Mouse (Mus musculus) cerebellum, postnatal 4 days (tissue): ENCODE results near the gene Btbd3.
A peak's percentile ranks its signal among the peaks of the same experiment; 100 is the strongest.
"Not testable (repeated sequence)": the region's sequence is repeated elsewhere in the genome, so short reads cannot be mapped to it uniquely, and the experiment has no call there.

ENCODE experiments used
- DNase-seq, 2 experiments: peaks; one replicate each; pipeline ENCODE4 v3.0.0; 2022; ENCODE audit warnings: low spot score in 2 of 2, mixed read lengths in 1 of 2

The Btbd3 gene

DNA sequence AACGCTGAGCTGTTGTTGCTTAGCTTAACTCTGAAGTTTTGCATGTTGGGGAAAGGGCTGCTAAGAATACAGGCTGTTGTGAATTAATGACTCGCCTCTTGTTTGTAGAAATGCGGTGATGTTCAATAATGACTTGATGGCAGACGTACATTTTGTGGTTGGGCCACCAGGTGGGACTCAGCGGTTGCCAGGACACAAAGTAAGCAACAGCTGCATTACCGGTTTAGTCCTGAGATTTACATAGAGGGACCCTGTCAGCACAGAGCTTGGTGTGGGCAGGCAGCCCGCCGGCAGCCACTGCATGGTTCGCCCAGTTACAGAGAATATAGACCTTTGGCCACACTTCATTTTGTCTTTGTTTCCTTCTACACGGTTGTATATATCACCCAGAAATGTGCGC is 23.3 kb downstream of the Btbd3 start:
- no peak for DNase-seq

DNA sequence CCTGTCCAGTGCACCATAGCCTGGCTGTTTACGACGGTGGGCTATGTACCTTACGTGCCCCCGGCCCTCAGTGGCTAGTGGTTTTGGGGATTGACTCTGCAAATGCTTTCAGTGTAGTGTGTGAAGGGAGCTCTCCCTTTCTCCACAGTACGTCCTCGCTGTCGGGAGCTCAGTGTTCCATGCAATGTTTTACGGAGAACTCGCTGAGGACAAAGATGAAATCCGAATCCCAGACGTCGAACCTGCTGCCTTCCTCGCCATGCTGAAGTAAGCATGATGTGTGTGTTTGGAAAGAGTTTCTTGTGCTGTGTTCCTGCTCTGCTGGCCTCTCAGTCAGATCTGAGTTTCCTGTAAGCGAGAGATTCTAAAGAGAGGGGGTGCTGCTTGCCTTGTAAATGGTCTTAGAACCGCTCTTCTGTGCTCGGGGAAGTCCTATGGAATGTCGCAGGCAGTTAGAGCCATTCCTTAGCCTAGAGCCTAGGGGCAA is 23.9 kb downstream of the Btbd3 start:
- DNase-seq, result no peak

DNA sequence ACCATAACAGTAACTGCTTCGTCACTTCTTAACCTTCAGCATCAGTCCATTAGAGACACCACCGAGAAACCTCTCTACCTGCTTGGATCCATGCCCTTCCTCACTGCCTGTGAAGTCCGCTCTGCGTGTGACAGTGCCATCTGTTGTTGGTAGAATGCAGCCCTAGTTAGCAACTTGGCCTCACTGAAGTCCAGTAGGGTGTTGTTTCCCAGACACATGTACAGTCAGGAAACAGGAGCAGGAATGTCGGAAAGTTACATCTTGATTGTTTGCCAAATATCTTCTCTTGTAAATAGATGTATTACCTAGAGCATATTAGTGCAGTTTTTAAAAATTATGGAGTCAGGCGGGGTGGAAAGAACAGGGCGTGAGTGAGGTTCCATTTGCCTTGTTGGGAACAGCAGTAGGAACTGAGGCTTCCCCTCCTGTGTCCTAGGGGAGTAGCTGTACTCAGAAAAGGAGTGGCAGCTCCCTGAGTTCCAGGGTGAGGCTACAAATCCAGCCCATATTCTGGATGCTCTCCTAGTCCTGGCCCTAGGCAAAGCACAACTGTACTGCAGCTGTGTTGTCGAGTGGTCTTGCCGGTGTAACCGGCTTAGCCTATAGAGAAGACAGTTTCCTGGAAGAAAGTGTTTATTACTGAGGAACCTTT is 25.3 kb downstream of the Btbd3 start:
- no peak for DNase-seq

GRCm38 (mm10) chr2:138283372-138283771 is 27.0 kb downstream of the Btbd3 start:
- no peak for DNase-seq

GRCm38 (mm10) chr2:138283856-138284255 is 27.5 kb downstream of the Btbd3 start:
- no peak for DNase-seq

DNA sequence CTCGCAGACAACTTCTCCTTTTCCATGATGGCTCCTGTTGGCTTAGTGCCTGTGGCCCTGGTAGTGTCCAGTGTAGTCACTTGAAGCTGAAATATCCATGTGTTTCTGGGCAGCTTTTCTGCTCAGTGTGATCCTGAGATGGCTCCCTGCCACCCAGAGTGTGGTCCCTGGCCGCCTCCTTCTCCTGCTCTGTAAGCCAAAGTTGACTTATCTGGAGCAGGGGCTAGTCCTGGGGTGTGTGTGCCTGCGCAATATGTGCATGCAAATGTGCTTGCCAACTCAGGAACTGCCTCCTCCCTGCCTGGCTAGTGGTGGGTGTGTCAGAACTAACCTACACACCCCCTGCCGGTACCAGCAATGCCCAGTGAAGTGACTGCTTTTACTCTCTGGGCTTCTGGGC is 29.4 kb downstream of the Btbd3 start:
- peak in 1 of 2 experiments; percentile 31 for DNase-seq

GRCm38 (mm10) chr2:138290154-138290553 is 33.8 kb downstream of the Btbd3 start:
- DNase-seq, result no peak

GRCm38 (mm10) chr2:138294286-138294685 is 37.9 kb downstream of the Btbd3 start:
- DNase-seq, result no peak

DNA sequence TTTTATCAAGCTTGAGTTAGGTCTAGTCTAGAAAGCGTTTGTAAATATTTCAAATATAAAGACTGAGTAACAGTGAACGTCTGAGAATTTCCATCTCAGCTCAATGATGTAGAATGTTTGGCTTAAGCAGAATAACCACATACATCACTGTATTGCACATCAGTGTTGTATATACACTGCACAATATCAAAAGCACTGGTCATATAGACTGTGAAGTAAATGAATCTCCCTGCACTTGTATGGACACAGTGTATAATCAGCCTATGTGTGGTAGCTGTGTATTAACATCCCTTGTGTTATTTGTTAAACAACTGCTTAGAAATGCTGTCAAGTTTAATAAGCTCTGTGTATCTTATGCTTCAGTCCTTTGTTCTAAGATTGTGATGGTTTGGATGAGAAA is 49.9 kb downstream of the Btbd3 start:
- DNase-seq, result no peak

GRCm38 (mm10) chr2:138315644-138316043 is 59.3 kb downstream of the Btbd3 start:
- no peak for DNase-seq

DNA sequence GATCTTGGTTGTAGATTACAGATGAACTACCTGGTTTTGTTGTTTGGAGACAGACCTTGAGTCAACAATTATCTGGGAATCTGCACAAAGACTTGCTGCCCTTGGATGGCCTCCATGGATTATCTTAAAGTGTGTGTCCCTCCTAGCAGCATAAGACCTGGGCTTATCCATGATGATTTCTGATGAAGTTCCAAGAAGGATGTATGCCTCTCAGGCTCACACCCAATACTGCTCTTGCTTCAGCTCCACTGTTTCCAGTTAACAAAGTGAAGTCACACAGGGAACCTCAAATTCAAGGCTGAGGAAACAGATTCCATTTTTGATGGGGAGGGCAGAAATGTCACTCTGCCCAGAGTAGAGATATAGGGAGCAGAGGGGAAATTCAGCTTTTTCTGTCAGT is 64.0 kb downstream of the Btbd3 start:
- DNase-seq, result no peak

- DNase-seq, result no peak
Measured at GRCm38 (mm10) chr2:138321041-138321481, 64.7 kb downstream of the Btbd3 start.

GRCm38 (mm10) chr2:138322270-138323114 is 66.1 kb downstream of the Btbd3 start:
- no peak for DNase-seq

DNA sequence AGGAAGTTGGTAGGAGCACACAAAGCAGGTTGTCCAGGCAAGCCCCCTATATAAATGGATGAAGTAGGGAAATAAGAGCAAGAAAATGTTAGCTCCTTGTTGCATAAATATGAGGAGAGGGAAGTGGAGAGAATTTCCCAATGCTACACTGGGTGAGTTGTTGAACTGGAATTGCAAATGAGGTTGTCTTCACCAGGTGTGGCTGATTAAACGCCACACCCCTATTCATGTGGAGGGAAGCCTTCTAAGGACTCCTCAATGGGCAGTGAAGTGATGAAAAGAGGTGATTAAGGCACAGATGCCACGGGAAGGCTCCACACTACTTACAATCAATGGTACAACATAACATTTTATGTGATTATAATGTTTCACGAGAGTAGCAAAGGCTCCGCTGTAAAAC is 70.0 kb downstream of the Btbd3 start:
- no peak for DNase-seq

DNA sequence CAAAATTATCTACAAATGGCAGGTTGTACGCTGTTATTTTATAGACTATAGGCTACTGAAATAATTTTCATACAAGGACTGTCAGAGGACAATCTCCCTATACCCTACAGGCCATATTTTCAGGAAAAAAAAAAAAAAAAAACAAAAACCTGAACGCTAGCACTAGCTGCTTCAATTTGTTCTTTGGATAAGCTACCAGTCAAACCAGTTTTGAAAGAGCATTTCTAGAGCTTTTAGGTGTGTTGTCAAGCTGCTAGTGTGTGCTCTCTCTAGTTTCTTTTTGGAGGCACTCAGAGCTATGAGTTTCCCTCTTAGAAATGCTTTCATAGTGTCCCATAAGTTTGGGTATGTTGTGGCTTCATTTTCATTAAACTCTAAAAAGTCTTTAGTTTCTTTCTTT is 77.8 kb downstream of the Btbd3 start:
- not testable (repeated sequence) for DNase-seq

DNA sequence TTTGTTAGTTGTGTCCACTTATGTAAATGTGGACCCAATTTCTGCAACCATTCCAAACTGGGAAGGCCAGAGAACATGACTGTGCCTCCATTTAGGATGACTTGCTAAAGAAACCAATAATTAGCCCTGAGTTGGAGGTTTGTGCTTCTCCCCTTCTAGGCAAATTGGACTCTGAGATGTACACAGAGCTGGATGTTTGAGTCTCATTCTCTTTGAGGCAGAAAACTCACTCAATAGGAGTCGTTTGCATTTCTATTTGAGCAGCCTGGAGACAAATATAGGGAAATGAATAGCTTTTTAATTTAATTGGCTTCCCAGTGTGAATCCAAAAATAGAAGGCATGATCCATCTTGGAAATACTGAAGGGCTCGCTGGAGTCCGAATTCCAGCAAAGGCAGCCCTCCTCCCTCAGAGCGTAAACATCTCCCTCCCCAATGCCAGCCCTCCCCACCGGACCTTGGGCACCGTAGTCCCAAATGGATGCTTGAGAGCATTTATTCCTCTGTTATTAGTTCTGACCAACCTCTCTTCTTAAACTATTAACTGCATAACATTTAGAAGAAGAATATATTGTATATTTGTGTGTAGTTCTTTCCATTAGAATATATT is 81.6 kb downstream of the Btbd3 start:
- no peak for DNase-seq

GRCm38 (mm10) chr2:138338524-138338923 is 82.2 kb downstream of the Btbd3 start:
- DNase-seq, result no peak

DNA sequence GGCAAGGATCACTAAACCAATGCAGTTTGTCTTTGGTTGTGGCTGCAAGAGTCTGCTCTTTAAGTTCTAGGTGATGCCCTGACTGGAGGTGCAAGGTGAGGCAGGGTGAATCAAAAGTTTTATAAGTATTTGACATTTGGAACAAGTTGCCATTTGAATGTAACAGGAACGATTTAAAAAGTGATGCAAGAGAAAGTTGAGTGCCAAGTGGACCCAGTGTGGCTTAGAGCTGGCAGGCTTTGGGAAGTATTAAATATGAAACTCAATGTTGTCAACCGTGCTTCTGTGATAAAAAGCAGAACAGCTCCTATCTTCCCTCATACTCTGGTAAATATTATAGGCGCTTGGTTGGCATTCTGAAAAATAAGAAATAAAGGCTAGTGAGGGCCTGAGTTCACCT is 99.0 kb downstream of the Btbd3 start:
- no peak for DNase-seq

GRCm38 (mm10) chr2:138362474-138362873 is 106.1 kb downstream of the Btbd3 start:
- no peak for DNase-seq

GRCm38 (mm10) chr2:138365391-138365790 is 109.0 kb downstream of the Btbd3 start:
- DNase-seq, result no peak

DNA sequence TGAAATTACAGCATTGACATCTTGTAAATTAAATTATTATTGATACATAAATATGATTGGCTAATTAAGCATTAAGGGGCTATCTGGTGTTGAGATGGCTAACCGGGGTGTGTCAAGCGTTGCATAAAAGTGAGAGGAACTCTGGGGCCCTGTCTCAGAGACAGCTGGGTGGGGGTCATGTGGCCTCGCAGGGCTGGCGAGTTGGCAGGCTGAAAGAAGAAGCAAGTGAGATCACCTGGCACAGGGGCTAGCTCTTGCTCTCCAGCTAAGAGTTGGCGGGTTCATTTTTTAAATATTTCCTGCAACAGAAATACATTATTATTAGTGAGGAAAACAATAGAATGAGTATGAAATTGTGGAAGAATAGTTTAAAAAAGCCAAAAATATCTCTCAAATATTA is 118.2 kb downstream of the Btbd3 start:
- DNase-seq, result no peak

GRCm38 (mm10) chr2:138378855-138379254 is 122.5 kb downstream of the Btbd3 start:
- DNase-seq, result no peak

DNA sequence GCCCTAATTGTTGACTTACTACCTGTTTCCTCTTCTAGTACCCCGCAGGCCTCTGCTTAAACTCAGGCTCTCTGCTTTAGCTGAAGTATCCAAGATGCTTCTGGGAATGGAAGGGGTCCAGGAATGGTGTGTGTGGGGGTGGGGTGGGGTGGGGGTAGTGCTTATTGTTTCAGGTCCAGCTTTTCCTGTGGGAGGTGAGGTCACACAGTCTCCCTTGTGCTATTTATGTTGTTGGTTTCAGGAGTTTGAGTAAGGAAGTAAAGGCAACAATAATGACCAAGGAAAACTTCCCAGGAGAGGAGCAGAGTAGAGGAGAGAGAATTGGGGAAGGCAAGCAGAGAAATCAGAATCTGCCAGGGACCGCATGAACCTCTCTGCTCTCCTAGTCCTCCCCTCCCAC is 128.4 kb downstream of the Btbd3 start:
- no peak for DNase-seq
